Mouse (Mus musculus): ENCODE results near the gene Gm36028. TPM values are rescaled to one million over a fixed set of nuclear protein-coding genes. Genes with fewer than 3 reads are reported as not detected.
A peak's percentile ranks its signal among the peaks of the same experiment; 100 is the strongest.

Gm36028 gene
- polyA plus RNA-seq, 1 experiment from 2014 or later: 4.9 TPM

GRCm38 (mm10) chr16:37805746-37806495 lies 55.0 kb downstream of the Gm36028 start:
- WGBS: 54% methylated on average over 3 of the region's 3 CpGs
- Histone ChIP-seq H3K4me1 (ENCODE audit: control insufficient read depth in 2 of 2, insufficient read depth in 2 of 2, low read length in 2 of 2) (peaks cover 13 to 36% of the 10 kb centered on the region in 2 experiments), H3K9me3 (ENCODE audit: control insufficient read depth, low read length) (peaks cover 8% of the 10 kb centered on the region; the same call in 1 of the 2 replicates), H3K9ac (ENCODE audit: low read length) (no peak overlapping the region), H3K36me3 (ENCODE audit: control insufficient read depth, insufficient read depth, low read length) (peaks cover 60% of the 10 kb centered on the region), H3K4me3 (ENCODE audit: control insufficient read depth in 1 of 2, insufficient read depth in 1 of 2, low read depth in 1 of 2, low read length in 2 of 2) (no peak overlapping the region), H3K4me2 (ENCODE audit: low read length) (no peak overlapping the region), H3K27ac (replicated peaks in 1 of 2; ENCODE audit: control insufficient read depth in 1 of 2, insufficient read depth in 1 of 2, low read depth in 2 of 2, low read length in 2 of 2) (peak overlapping the region; percentile 44 to 67), H3K27me3 (ENCODE audit: control insufficient read depth, insufficient read depth, low read length) (no peaks in the 10 kb centered on the region)
- no peak for ATAC-seq (ENCODE audit: insufficient number of reproducible peaks, insufficient read depth, low FRiP score, low read depth)

- ATAC-seq (ENCODE audit: insufficient number of reproducible peaks, insufficient read depth, low FRiP score, low read depth): no peak
- H3K4me1 ChIP-seq (ENCODE audit: control insufficient read depth in 2 of 2, insufficient read depth in 2 of 2, low read length in 2 of 2): peaks cover 4 to 25% of the 10 kb centered on the region in 2 experiments
- no peak overlapping the region for H3K4me3 ChIP-seq (ENCODE audit: control insufficient read depth in 1 of 2, insufficient read depth in 1 of 2, low read depth in 1 of 2, low read length in 2 of 2)
- H3K27ac ChIP-seq (replicated peaks in 1 of 2; ENCODE audit: control insufficient read depth in 1 of 2, insufficient read depth in 1 of 2, low read depth in 2 of 2, low read length in 2 of 2): no peak overlapping the region
- H3K9me3 ChIP-seq (ENCODE audit: control insufficient read depth, low read length): peaks cover 8% of the 10 kb centered on the region; the same call in 1 of the 2 replicates
- 95% methylated on average over 9 of the region's 9 CpGs for WGBS
- H3K36me3 ChIP-seq (ENCODE audit: control insufficient read depth, insufficient read depth, low read length): peaks cover 70% of the 10 kb centered on the region
- H3K27me3 ChIP-seq (ENCODE audit: control insufficient read depth, insufficient read depth, low read length): no peaks in the 10 kb centered on the region
- H3K9ac ChIP-seq (ENCODE audit: low read length): no peak overlapping the region
- H3K4me2 ChIP-seq (ENCODE audit: low read length): no peak overlapping the region
Measured at GRCm38 (mm10) chr16:37803387-37803950, 57.5 kb downstream of the Gm36028 start.

GRCm38 (mm10) chr16:37802686-37803295 lies 58.2 kb downstream of the Gm36028 start:
- H3K4me1 ChIP-seq (ENCODE audit: control insufficient read depth in 2 of 2, insufficient read depth in 2 of 2, low read length in 2 of 2): peaks cover 2 to 18% of the 10 kb centered on the region in 2 experiments; a peak in 3 of 4 replicates
- H3K4me3 ChIP-seq (ENCODE audit: control insufficient read depth in 1 of 2, insufficient read depth in 1 of 2, low read depth in 1 of 2, low read length in 2 of 2): no peak overlapping the region
- WGBS: 76% methylated on average over 4 of the region's 4 CpGs
- no peak overlapping the region for H3K9ac ChIP-seq (ENCODE audit: low read length)
- no peak overlapping the region for H3K4me2 ChIP-seq (ENCODE audit: low read length)
- H3K27me3 ChIP-seq (ENCODE audit: control insufficient read depth, insufficient read depth, low read length): no peaks in the 10 kb centered on the region
- peaks cover 8% of the 10 kb centered on the region; the same call in 1 of the 2 replicates for H3K9me3 ChIP-seq (ENCODE audit: control insufficient read depth, low read length)
- peaks cover 65% of the 10 kb centered on the region for H3K36me3 ChIP-seq (ENCODE audit: control insufficient read depth, insufficient read depth, low read length)
- ATAC-seq (ENCODE audit: insufficient number of reproducible peaks, insufficient read depth, low FRiP score, low read depth): no peak
- H3K27ac ChIP-seq (replicated peaks in 1 of 2; ENCODE audit: control insufficient read depth in 1 of 2, insufficient read depth in 1 of 2, low read depth in 2 of 2, low read length in 2 of 2): no peak overlapping the region

- H3K36me3 ChIP-seq (ENCODE audit: control insufficient read depth, insufficient read depth, low read length): peaks cover 60% of the 10 kb centered on the region
- H3K4me2 ChIP-seq (ENCODE audit: low read length): no peak overlapping the region
- H3K27me3 ChIP-seq (ENCODE audit: control insufficient read depth, insufficient read depth, low read length): no peaks in the 10 kb centered on the region
- H3K4me3 ChIP-seq (ENCODE audit: control insufficient read depth in 1 of 2, insufficient read depth in 1 of 2, low read depth in 1 of 2, low read length in 2 of 2): no peak overlapping the region
- H3K4me1 ChIP-seq (ENCODE audit: control insufficient read depth in 2 of 2, insufficient read depth in 2 of 2, low read length in 2 of 2): peaks cover 2 to 7% of the 10 kb centered on the region in 2 experiments; a peak in 3 of 4 replicates
- H3K9ac ChIP-seq (ENCODE audit: low read length): no peak overlapping the region
- 78% methylated on average over 2 of the region's 2 CpGs for WGBS
- no peak overlapping the region for H3K27ac ChIP-seq (replicated peaks in 1 of 2; ENCODE audit: control insufficient read depth in 1 of 2, insufficient read depth in 1 of 2, low read depth in 2 of 2, low read length in 2 of 2)
- H3K9me3 ChIP-seq (ENCODE audit: control insufficient read depth, low read length): peaks cover 8% of the 10 kb centered on the region; the same call in 1 of the 2 replicates
- no peak for ATAC-seq (ENCODE audit: insufficient number of reproducible peaks, insufficient read depth, low FRiP score, low read depth)
Measured at GRCm38 (mm10) chr16:37801097-37801496, 59.8 kb downstream of the Gm36028 start.

Other genes starting within 250 kb of the Gm36028 start
- 116 and 120 TPM in 2 replicates for gene Ndufb4, start 206.7 kb downstream of the Gm36028 start, polyA plus RNA-seq (2014; fragmentation: Nextera tagmentation; extraction: Ambion mirVana)
- gene Fstl1, start 84.3 kb downstream of the Gm36028 start, polyA plus RNA-seq (2014; fragmentation: Nextera tagmentation; extraction: Ambion mirVana): 537 and 600 TPM in 2 replicates
- 41.8 and 42.6 TPM in 2 replicates for gene Lrrc58, start 7.2 kb upstream of the Gm36028 start, polyA plus RNA-seq (2014; fragmentation: Nextera tagmentation; extraction: Ambion mirVana)
- gene Gpr156, start 55.4 kb upstream of the Gm36028 start, polyA plus RNA-seq (2014; fragmentation: Nextera tagmentation; extraction: Ambion mirVana): 0.42 and 0.54 TPM in 2 replicates
- 44.1 and 49.9 TPM in 2 replicates for gene Gsk3b, start 227.9 kb upstream of the Gm36028 start, polyA plus RNA-seq (2014; fragmentation: Nextera tagmentation; extraction: Ambion mirVana)

Measured in heart, embryonic 14.5 days (tissue).